Mouse (Mus musculus) cortical plate, adult 2 months (tissue): ENCODE results near the gene Bcl2l12.

ENCODE experiments used
- CTCF ChIP-seq: fragments of 200-500 bp; IDR thresholded peaks from 2 replicates; pipeline ENCODE4 v1.5.1; 2011; ENCODE audit warnings: mild to moderate bottlenecking, control low read depth, low read length; ENCODE audit not compliant: insufficient read depth; ENCODE audit errors: extremely low read depth
- POLR2A ChIP-seq: fragments of 200-500 bp; IDR thresholded peaks from 2 replicates; pipeline ENCODE4 v1.6.1; 2011; ENCODE audit warnings: mild to moderate bottlenecking, low read length, control low read depth; ENCODE audit not compliant: insufficient read depth; ENCODE audit errors: extremely low read depth

- TF ChIP-seq CTCF, result no peak
- no peak for TF ChIP-seq POLR2A
Observed at GRCm38 (mm10) chr7:45015957-45016612, 17.6 kb upstream of the Bcl2l12 start, which contains the start of gene Scaf1.
